Mouse (Mus musculus): ENCODE measurements around the gene Kdm5b. TPM values are rescaled to one million over a fixed set of nuclear protein-coding genes. Genes with fewer than 3 reads are reported as not detected.
"Not testable (repeated sequence)": the region's sequence is repeated elsewhere in the genome, so short reads cannot be mapped to it uniquely, and the experiment has no call there.

Gene Kdm5b
- 42.0 and 44.0 TPM in 2 replicates for total RNA-seq (2021)
- long read RNA-seq, experiment 1, full-length matches to known transcripts, result 4 of 7 reads
- long read RNA-seq, experiment 1, partial matches to known transcripts, result 1 of 7 reads
- long read RNA-seq, experiment 1, other reads (novel, unspliced or antisense), result 2 of 7 reads
- long read RNA-seq, experiment 2, full-length matches to known transcripts, result 5 of 14 reads
- long read RNA-seq, experiment 2, partial matches to known transcripts, result 8 of 14 reads
- long read RNA-seq, experiment 2, other reads (novel, unspliced or antisense), result 1 of 14 reads

- peak; percentile 93 for DNase-seq
Measured at GRCm38 (mm10) chr1:134559976-134560375, at the start of gene Kdm5b. Kdm5b (plus strand) TSS chr1:134560171.

- no peak for DNase-seq
Measured at GRCm38 (mm10) chr1:134512183-134512582, 47.8 kb upstream of the Kdm5b start.

DNA sequence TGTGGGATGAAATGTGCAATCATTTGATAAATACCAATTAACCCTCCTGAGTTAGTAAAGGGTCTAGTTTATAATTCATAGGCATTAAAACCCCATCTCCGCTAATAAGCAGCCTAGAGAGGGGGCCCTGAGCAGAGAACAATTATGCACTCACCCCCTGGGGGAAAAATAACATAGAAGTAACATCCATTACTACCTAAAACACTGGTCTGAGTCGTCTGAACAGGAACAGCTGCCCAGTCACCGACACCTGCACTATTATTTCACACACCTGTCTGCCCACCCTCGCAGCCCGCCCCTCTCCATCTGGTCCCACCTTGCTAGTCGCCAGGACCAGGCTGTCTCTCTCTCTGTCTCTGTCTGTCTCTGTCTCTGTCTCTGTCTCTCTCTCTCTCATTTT is 47.4 kb upstream of the Kdm5b start:
- no peak for DNase-seq

GRCm38 (mm10) chr1:134513312-134513860 is 46.6 kb upstream of the Kdm5b start:
- peak; percentile 62 for DNase-seq

DNA sequence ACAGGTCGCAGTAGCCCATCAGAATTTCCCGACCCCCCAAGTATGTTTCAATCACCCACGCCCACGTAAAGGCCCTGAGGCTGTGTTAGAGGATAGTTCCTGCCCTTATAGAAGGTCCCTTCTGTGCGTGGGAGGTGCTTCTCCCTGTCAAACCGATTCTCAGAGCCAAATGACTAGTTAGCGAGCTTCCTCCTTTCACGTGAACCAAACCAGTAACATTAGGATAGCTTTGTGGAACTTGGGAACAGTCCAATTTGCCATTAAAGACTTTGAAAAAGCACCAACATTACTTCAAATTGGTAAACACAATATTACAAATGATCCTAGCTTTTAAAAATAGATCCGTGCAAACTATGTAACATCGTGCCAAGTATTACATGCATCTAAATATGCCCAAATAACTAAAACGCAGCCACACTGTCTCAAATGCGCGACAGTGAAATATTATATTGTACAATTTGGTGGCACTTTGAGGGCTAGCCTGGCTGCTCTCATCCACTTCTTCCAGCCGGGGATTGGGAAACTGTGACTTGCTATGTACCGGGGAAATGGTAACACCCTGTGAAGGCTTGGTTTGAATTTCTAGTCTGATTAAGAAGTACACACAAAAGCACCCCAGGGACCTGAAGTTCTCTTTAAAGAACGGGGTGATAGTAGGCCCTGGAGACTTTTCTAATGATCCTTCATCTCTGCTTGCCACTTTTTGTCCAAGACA is 45.9 kb upstream of the Kdm5b start:
- DNase-seq, result peak; percentile 25

DNA sequence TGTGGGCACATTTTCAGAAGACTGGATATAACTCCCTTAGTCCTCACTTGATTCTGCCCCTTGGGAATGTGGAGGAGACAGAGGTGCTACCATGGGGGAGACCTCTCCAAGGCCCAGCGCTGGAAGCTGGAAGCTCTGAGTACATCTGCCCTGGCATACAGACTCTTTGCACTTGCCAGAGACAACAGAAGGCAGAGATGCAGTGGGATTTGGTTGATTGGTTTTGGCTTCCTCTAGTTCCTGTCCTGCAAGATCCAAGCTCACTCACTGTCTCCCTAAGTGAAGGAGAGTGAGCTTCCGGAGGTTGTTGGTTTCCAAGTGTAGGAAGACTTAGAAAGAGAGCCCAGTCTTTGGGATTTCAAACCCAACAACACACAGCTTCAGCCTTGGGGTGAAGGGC is 44.1 kb upstream of the Kdm5b start:
- DNase-seq, result no peak

DNA sequence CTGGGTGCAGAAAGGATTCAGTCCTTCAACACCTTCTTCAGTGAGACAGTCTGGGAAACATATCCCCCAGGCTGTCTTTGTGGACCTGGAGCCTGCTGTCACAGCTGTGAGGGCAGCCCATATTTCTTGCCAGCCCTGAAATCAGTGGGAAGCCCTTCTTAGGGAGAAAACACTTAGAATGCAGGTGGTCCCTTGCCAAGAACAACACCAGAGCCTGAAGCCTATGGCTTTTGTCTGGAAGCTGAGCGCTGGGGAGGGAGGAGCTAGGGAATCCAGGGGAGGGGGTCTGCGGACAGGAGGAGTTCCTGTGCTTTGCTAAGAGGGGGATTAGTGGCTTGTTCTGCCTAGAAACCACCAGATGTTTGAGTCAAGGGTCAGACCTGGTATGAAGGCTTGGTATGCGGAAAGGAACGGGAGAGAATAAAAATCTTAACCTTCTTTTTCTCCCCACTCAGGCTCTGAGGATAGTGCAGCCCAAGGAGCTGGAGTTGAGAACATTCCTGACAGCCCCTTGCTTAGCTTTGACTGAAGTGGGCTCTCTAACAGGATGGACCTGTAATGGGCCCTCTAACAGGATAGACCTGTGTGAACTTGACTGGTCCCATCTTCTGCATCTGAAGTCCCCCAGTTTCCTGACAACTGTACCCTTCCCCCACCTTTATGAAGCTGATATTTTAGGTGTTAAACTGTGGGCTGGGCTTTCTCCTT is 43.3 kb upstream of the Kdm5b start:
- no peak for DNase-seq

- not testable (repeated sequence) for DNase-seq
Measured at GRCm38 (mm10) chr1:134517841-134518240, 42.1 kb upstream of the Kdm5b start.

GRCm38 (mm10) chr1:134518677-134519076 is 41.3 kb upstream of the Kdm5b start:
- peak; percentile 91 for DNase-seq

DNA sequence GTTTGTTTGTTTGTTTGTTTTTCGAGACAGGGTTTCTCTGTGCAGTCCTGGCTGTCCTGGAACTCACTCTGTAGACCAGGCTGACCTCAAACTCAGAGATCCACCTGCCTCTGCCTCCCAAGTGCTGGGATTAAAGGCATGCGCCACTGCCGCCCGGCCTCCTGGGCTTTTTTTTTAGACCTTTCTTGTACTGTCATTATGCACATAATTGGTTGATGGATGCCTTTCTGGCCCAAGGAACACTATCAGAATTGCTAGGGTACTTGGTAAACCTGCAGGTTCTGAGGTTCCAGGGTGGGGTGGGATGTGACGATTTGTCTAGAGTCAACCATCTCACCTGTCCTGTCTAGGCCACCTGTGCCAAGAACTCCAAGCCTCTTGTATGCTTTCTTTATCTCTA is 40.8 kb upstream of the Kdm5b start:
- DNase-seq, result not testable (repeated sequence)

- no peak for DNase-seq
Measured at GRCm38 (mm10) chr1:134520001-134520721, 39.8 kb upstream of the Kdm5b start.

GRCm38 (mm10) chr1:134521163-134521562 is 38.8 kb upstream of the Kdm5b start:
- DNase-seq, result no peak

- no peak for DNase-seq
Measured at GRCm38 (mm10) chr1:134522325-134522724, 37.6 kb upstream of the Kdm5b start.

DNA sequence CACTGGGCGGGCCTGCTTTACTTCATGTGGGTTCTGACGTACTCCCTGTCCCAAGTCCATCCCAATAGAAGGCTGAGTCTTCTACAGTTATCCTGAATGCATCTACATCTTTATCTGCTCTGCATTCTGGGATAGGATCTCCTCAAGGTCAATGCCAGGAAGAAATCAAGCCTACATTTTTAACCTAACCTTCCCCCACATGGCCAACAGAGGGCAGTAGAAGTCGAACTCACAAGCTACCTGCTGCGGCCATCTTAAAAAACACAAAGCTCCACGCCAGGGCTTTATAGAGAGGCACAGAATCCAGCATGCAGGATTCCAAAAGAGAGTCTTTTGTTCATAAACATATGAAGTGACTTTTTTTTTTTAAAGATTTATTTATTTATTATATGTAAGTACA is 35.5 kb upstream of the Kdm5b start:
- DNase-seq, result peak; percentile 59

GRCm38 (mm10) chr1:134525015-134525414 is 35.0 kb upstream of the Kdm5b start:
- no peak for DNase-seq

DNA sequence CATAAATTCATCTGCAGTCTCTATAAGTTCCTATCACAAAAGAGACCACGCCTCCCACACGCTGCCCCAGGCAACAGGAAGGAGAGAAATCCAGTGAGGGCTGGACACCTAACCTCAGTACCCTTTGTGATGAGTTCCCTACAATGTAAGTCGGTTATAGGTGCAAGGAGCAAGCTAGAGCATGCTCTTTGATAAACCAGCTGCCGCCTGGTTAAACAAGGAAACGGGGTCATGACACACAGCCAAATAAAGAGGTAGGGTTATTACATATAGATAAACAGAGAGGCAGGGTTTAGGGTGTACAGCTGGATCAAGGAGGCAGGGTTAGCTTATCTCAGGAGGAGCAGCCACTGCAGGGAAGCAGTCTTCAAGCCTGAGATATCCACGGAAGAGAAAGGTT is 33.2 kb upstream of the Kdm5b start:
- DNase-seq, result no peak

DNA sequence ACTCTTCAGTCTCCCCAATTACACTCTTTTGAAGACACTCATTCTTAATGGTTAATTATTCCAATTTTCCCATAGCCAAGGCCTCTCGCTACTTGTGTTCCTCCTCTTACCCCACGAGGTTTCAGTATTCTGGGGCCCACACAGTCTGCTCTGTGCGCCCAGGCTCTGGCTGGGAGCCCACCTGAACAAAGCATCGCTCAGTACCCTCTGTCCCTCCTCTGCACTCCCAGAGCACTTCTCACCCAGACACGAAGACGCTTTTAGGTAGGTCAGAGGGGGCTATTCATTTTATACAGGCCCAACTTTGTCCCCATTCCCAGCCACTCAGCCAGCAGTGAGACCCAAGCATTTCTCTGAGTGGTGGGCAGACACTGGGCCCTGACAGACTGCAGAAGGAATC is 29.4 kb upstream of the Kdm5b start:
- no peak for DNase-seq

GRCm38 (mm10) chr1:134533710-134534109 is 26.3 kb upstream of the Kdm5b start:
- DNase-seq, result not testable (repeated sequence)

- DNase-seq, result no peak
Measured at GRCm38 (mm10) chr1:134535054-134535453, 24.9 kb upstream of the Kdm5b start.

- DNase-seq, result no peak
Measured at GRCm38 (mm10) chr1:134535513-134535912, 24.5 kb upstream of the Kdm5b start.

- no peak for DNase-seq
Measured at GRCm38 (mm10) chr1:134540610-134541009, 19.4 kb upstream of the Kdm5b start.

- peak; percentile 29 for DNase-seq
Measured at GRCm38 (mm10) chr1:134548231-134548630, 11.7 kb upstream of the Kdm5b start.
